Mouse (Mus musculus) hindbrain, embryonic 10.5 days (tissue): ENCODE data around the gene Unc45b. TPM values are rescaled to one million over a fixed set of nuclear protein-coding genes. Genes with fewer than 3 reads are reported as not detected.
"Not testable (repeated sequence)": the region's sequence is repeated elsewhere in the genome, so short reads cannot be mapped to it uniquely, and the experiment has no call there.

Source experiments
- DNase-seq: peaks from one replicate; pipeline ENCODE4 v3.0.0-alpha.2; 2017; ENCODE audit warnings: low spot score
- H3K27ac ChIP-seq: fragments of 300-500 bp; sonication (generic); 2 replicates; pipeline ENCODE4 v1.5.1; 2016; ENCODE audit warnings: mild to moderate bottlenecking, moderate library complexity
- H3K27me3 ChIP-seq: fragments of 300-500 bp; sonication (generic); 2 replicates; pipeline ENCODE4 v1.6.1; 2016; ENCODE audit warnings: mild to moderate bottlenecking; ENCODE audit not compliant: poor library complexity, insufficient read depth, severe bottlenecking
- H3K36me3 ChIP-seq: fragments of 300-500 bp; sonication (generic); 2 replicates; pipeline ENCODE4 v1.6.1; 2016; ENCODE audit warnings: mild to moderate bottlenecking, moderate library complexity
- H3K4me1 ChIP-seq: fragments of 300-500 bp; sonication (generic); replicated peaks from 2 replicates; pipeline ENCODE4 v1.6.1; 2016; ENCODE audit warnings: mild to moderate bottlenecking
- H3K4me3 ChIP-seq: fragments of 300-500 bp; sonication (generic); 2 replicates; pipeline ENCODE4 v1.5.1; 2016; ENCODE audit warnings: mild to moderate bottlenecking, moderate library complexity
- H3K9me3 ChIP-seq: fragments of 300-500 bp; sonication (generic); 2 replicates; pipeline ENCODE4 v1.6.1; 2016; ENCODE audit warnings: mild to moderate bottlenecking, moderate library complexity
- WGBS: fragments of 180-500 bp; shearing (Covaris S2); methylation state at CpG from one replicate; pipeline ENCODE4 v1.1.7; 2016; 5-methylcytosine and 5-hydroxymethylcytosine counted together
- polyA plus RNA-seq: library from polyadenylated mRNA; unstranded; fragments of >200 nt; fragmentation: Nextera tagmentation; extraction: Ambion mirVana; gene quantifications from 2 replicates; pipeline ENCODE4 v1.2.1, GENCODE M21; 2016

The Unc45b gene
- polyA plus RNA-seq, 1 experiment from 2014 or later = 0.22 TPM

- 66% methylated on average over 8 of the region's 8 CpGs for WGBS
- H3K4me1 ChIP-seq = peaks cover 14% of the 10 kb centered on the region
- no peak overlapping the region for H3K27ac ChIP-seq
- peaks cover 69% of the 10 kb centered on the region for H3K36me3 ChIP-seq
- H3K4me3 ChIP-seq = no peak overlapping the region
- peaks cover 4% of the 10 kb centered on the region; the same call in 1 of the 2 replicates for H3K27me3 ChIP-seq
- DNase-seq = no peak
- no peaks in the 10 kb centered on the region for H3K9me3 ChIP-seq
Measured at GRCm38 (mm10) chr11:82904952-82905351, 5.4 kb upstream of the Unc45b start.

- DNase-seq = no peak
- H3K27ac ChIP-seq = no peak overlapping the region
- WGBS = 91% methylated on average over 5 of the region's 5 CpGs
- peaks cover 5% of the 10 kb centered on the region for H3K27me3 ChIP-seq
- H3K4me1 ChIP-seq = peaks cover 14% of the 10 kb centered on the region
- no peak overlapping the region for H3K4me3 ChIP-seq
- H3K36me3 ChIP-seq = peaks cover 60% of the 10 kb centered on the region
- H3K9me3 ChIP-seq = no peaks in the 10 kb centered on the region
Measured at GRCm38 (mm10) chr11:82905816-82906215, 4.5 kb upstream of the Unc45b start.

GRCm38 (mm10) chr11:82907651-82908607 lies 2.4 kb upstream of the Unc45b start, which contains the start of gene Nle1:
Nle1 (minus strand) TSS chr11:82908411.
- Histone ChIP-seq H3K27me3 (peaks cover 18% of the 10 kb centered on the region), H3K4me1 (peaks cover 14% of the 10 kb centered on the region), H3K4me3 (peak within 1 kb of the TSS; percentile 90), H3K27ac (peak within 1 kb of the TSS; percentile 89), H3K36me3 (peaks cover 39% of the 10 kb centered on the region), H3K9me3 (no peaks in the 10 kb centered on the region)
- 2% methylated on average over 73 of the region's 73 CpGs for WGBS
- DNase-seq = peak; percentile 93

GRCm38 (mm10) chr11:82908608-82908989 lies 1.8 kb upstream of the Unc45b start:
- Histone ChIP-seq H3K9me3 (no peaks in the 10 kb centered on the region), H3K27me3 (peaks cover 20% of the 10 kb centered on the region), H3K4me3 (peak overlapping the region; percentile 90), H3K4me1 (peaks cover 14% of the 10 kb centered on the region), H3K27ac (peak overlapping the region; percentile 89), H3K36me3 (peaks cover 32% of the 10 kb centered on the region)
- DNase-seq = no peak
- WGBS = 60% methylated on average over 10 of the region's 10 CpGs

GRCm38 (mm10) chr11:82910679-82911389 lies 484 bp downstream of the Unc45b start:
- no peaks in the 10 kb centered on the region for H3K9me3 ChIP-seq
- DNase-seq = no peak
- peaks cover 30% of the 10 kb centered on the region for H3K27me3 ChIP-seq
- H3K4me3 ChIP-seq = no peak overlapping the region
- no peak overlapping the region for H3K27ac ChIP-seq
- WGBS = 81% methylated on average over 11 of the region's 11 CpGs
- peaks cover 14% of the 10 kb centered on the region for H3K4me1 ChIP-seq
- H3K36me3 ChIP-seq = peaks cover 10% of the 10 kb centered on the region

GRCm38 (mm10) chr11:82914711-82915352 lies 4.5 kb downstream of the Unc45b start:
- no peaks in the 10 kb centered on the region for H3K4me1 ChIP-seq
- no peaks in the 10 kb centered on the region for H3K9me3 ChIP-seq
- no peaks in the 10 kb centered on the region for H3K36me3 ChIP-seq
- H3K4me3 ChIP-seq = peak overlapping the region; percentile 35
- H3K27me3 ChIP-seq = peaks cover 32% of the 10 kb centered on the region
- peak; percentile 86 for DNase-seq
- H3K27ac ChIP-seq = no peak overlapping the region
- 10% methylated on average over 16 of the region's 16 CpGs for WGBS

GRCm38 (mm10) chr11:82920768-82921167 lies 10.4 kb downstream of the Unc45b start:
- Histone ChIP-seq H3K9me3 (no peaks in the 10 kb centered on the region), H3K36me3 (no peaks in the 10 kb centered on the region), H3K4me3 (no peak overlapping the region), H3K4me1 (peaks cover under 1% of the 10 kb centered on the region; the same call in 1 of the 2 replicates), H3K27me3 (peaks cover 38% of the 10 kb centered on the region), H3K27ac (no peak overlapping the region)
- no peak for DNase-seq
- 60% methylated on average over 10 of the region's 10 CpGs for WGBS

GRCm38 (mm10) chr11:82921691-82922090 lies 11.3 kb downstream of the Unc45b start:
- Histone ChIP-seq H3K9me3 (no peaks in the 10 kb centered on the region), H3K4me3 (no peak overlapping the region), H3K27ac (no peak overlapping the region), H3K27me3 (peaks cover 47% of the 10 kb centered on the region), H3K4me1 (peaks cover 9% of the 10 kb centered on the region; the same call in 1 of the 2 replicates), H3K36me3 (no peaks in the 10 kb centered on the region)
- WGBS = 72% methylated on average over 4 of the region's 4 CpGs
- DNase-seq = no peak

GRCm38 (mm10) chr11:82923910-82924309 lies 13.6 kb downstream of the Unc45b start:
- not testable (repeated sequence) for H3K36me3 ChIP-seq, H3K4me3 ChIP-seq, H3K9me3 ChIP-seq, H3K27ac ChIP-seq, H3K4me1 ChIP-seq, DNase-seq
- peaks cover 69% of the 10 kb centered on the region for H3K27me3 ChIP-seq
- 94% methylated on average over 6 of the region's 6 CpGs for WGBS

- 29% methylated on average over 20 of the region's 20 CpGs for WGBS
- H3K27ac ChIP-seq = no peak overlapping the region
- peaks cover 84% of the 10 kb centered on the region for H3K27me3 ChIP-seq
- H3K4me1 ChIP-seq = peaks cover 32% of the 10 kb centered on the region
- no peak for DNase-seq
- H3K4me3 ChIP-seq = no peak overlapping the region
- no peaks in the 10 kb centered on the region for H3K36me3 ChIP-seq
- H3K9me3 ChIP-seq = no peaks in the 10 kb centered on the region
Measured at GRCm38 (mm10) chr11:82928897-82929632, 18.7 kb downstream of the Unc45b start.

- H3K9me3 ChIP-seq = no peaks in the 10 kb centered on the region
- H3K36me3 ChIP-seq = no peaks in the 10 kb centered on the region
- H3K4me1 ChIP-seq = peaks cover 32% of the 10 kb centered on the region
- peaks cover 89% of the 10 kb centered on the region for H3K27me3 ChIP-seq
- no peak for DNase-seq
- 59% methylated on average over 3 of the region's 3 CpGs for WGBS
- no peak overlapping the region for H3K27ac ChIP-seq
- H3K4me3 ChIP-seq = no peak overlapping the region; the same call in 1 of the 2 replicates
Measured at GRCm38 (mm10) chr11:82929633-82929950, 19.2 kb downstream of the Unc45b start.

- not testable (repeated sequence) for DNase-seq, H3K36me3 ChIP-seq, H3K27ac ChIP-seq, H3K9me3 ChIP-seq
- Histone ChIP-seq H3K4me1 (peaks cover 32% of the 10 kb centered on the region), H3K4me3 (peak overlapping the region; percentile 60), H3K27me3 (peaks cover 92% of the 10 kb centered on the region)
- WGBS = 1% methylated on average over 79 of the region's 85 CpGs
Measured at GRCm38 (mm10) chr11:82930391-82930955, 20.1 kb downstream of the Unc45b start.
